Mouse (Mus musculus) kidney, adult 11 months (tissue): ENCODE data around the gene Vmn1r4.

Experiments
- DNase-seq: peaks from one replicate; pipeline ENCODE4 v3.0.0; 2022

Vmn1r4 gene

DNA sequence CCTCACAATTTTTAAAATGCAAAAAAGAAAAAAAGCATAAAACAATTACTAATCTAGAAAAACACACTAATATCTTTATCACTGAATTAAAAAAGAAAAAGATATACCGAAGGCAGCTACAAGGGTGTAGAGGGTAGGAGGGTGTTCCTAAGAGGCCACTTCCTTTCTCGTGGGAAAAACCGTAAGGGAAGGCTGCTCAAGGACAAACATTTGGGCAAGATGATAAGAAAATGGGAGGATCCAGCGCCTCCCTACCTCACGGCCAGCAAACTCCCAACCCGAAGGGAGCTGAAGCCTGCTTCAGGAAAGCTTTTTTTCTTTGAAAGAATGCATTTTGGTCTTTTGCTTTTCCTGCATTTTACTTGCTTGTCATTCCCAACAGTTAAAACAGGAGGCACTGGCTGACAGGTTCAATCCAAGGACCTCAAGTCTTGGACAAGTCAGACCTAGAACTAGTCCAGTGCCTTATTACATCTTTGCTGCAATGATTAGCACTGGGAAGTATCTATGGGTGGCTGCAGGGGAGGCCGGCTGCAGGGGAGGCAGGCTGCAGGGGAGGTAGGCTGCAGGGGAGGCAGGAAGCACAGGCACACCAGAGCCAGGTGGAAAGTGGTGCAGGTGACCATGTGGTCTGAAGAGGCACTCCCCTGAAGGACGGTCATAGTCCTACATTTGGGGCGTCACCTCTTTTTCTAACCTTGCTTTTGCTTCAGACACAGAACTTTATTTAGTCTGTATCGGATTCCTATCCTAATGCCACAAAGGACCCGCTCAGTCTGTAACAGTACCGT is 6.0 kb upstream of the Vmn1r4 start:
- no peak for DNase-seq

- DNase-seq = no peak
Measured at GRCm38 (mm10) chr6:56919330-56920044, 4.3 kb upstream of the Vmn1r4 start.

- DNase-seq = peak; percentile 75
Measured at GRCm38 (mm10) chr6:56920222-56921092, 3.4 kb upstream of the Vmn1r4 start.

GRCm38 (mm10) chr6:56923331-56923725 is 487 bp upstream of the Vmn1r4 start:
- DNase-seq = no peak

GRCm38 (mm10) chr6:56931648-56932415 is 8.0 kb downstream of the Vmn1r4 start:
- DNase-seq = no peak

DNA sequence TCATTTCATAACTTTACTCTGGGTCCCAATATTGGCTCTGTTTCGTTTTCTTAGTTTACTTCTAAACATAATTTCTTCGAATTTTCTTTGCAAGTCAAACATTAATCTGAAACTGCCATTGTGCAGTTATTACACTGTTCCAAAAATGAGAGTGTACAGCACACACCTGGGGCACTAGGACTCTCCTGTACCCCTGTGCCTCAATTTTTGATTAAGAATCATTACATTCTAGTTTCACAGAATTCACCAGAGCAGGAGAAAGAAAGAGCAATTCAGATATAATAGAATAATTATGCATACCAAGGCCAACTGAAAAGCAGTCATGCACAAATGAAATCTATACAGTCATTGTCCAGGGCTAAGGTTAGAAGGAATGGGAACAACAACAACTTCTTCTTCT is 8.6 kb downstream of the Vmn1r4 start:
- DNase-seq = no peak

DNA sequence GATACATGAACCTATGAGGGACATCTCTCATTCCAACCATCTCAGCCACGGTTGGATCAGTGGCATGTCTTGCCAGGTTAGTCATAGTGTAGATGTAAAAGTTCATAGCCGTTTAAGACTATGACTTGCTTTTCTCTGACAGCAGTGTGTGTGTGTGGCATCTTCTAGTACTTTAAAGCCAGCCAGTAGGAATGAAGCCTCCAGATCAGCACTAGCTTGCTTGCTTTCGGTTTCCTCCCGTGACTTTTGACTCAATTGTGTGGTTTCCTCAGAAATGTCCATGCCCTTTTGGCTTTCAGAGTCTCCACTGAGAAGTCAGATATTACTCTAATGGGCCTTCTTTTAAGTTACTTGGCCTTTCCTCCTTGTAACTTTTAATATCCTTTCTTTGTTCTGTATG is 10.6 kb downstream of the Vmn1r4 start:
- DNase-seq = no peak

- DNase-seq = peak; percentile 74
Measured at GRCm38 (mm10) chr6:56956436-56956835, 32.6 kb downstream of the Vmn1r4 start.

DNA sequence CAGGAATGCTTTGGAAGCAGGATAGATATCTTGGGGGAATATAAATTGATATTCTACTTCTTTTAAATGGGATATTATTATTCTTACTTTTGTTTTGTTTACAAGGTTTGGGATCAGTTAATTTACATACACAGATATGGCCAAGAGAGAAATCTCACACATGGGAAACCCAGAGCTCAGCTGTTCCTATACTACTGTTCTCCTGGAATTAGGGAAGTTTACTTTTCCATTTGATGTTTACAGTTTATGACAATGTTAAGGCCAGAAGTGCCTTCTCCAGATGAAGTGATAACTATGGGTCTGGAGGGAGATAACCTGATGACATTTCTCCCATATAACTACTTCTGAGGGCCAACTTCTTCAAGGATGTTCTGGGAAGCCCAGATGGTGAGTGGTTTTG is 46.2 kb downstream of the Vmn1r4 start, which contains the start of gene Vmn1r5:
Vmn1r5 (plus strand) TSS at position 301 of the 400 bp plus-strand sequence.
- no peak for DNase-seq

DNA sequence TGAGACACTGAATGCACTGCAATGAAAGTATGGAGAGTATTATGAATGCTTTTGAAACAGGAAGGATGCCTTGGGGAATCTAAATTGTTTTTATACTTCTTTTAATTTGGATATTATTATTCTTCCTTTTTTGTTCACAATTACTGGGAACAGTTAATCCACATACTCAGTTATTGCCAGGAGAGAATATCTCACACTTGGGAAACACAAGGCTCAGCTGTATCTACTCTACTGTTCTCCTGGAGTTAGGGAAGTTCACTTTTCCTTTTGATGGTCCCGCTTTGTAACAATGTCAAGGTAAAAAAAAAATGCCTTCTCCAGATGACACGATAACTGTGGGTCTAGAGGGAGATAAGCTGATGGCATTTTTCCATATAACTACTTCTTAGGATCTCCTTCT is 73.1 kb downstream of the Vmn1r4 start, which contains the start of gene Vmn1r6:
Vmn1r6 (plus strand) TSS at position 301 of the 400 bp plus-strand sequence.
- no peak for DNase-seq
